Mouse (Mus musculus) gastrocnemius, adult 8-10 months (tissue): ENCODE results near the gene Herc2. TPM values are rescaled to one million over a fixed set of nuclear protein-coding genes. Genes with fewer than 3 reads are reported as not detected.

Experiments used
- DNase-seq, 2 experiments: peaks; one replicate each; pipeline ENCODE4 v3.0.0; 2022; ENCODE audit warnings: low spot score in 2 of 2
- total RNA-seq, 4 experiments: library from RNA; stranded (reverse); gene quantifications; 2 replicates each; pipeline ENCODE4 v1.2.4; 2022

Gene Herc2
- total RNA-seq, 4 experiments from 2014 or later = 60.8 to 88.2 (median 82.8) TPM

- DNase-seq = no peak
These were observed 16.1 kb downstream of the Herc2 start for GRCm38 (mm10) chr7:56066136-56066535.

GRCm38 (mm10) chr7:56066634-56067033 is 16.6 kb downstream of the Herc2 start:
- no peak for DNase-seq

GRCm38 (mm10) chr7:56071724-56072123 is 21.7 kb downstream of the Herc2 start:
- DNase-seq = no peak

- DNase-seq = no peak
These were observed 33.0 kb downstream of the Herc2 start for GRCm38 (mm10) chr7:56083034-56083433.

- DNase-seq = no peak
These were observed 39.1 kb downstream of the Herc2 start for GRCm38 (mm10) chr7:56089097-56089496.

- DNase-seq = no peak
These were observed 41.4 kb downstream of the Herc2 start for GRCm38 (mm10) chr7:56091445-56091844.

GRCm38 (mm10) chr7:56102293-56102847 is 52.4 kb downstream of the Herc2 start:
- no peak for DNase-seq

- DNase-seq = no peak
These were observed 63.0 kb downstream of the Herc2 start for GRCm38 (mm10) chr7:56112999-56113398.

- DNase-seq = no peak
These were observed 64.2 kb downstream of the Herc2 start for GRCm38 (mm10) chr7:56114148-56114547.

- DNase-seq = no peak
These were observed 71.0 kb downstream of the Herc2 start for GRCm38 (mm10) chr7:56120968-56121367.

GRCm38 (mm10) chr7:56121425-56121824 is 71.4 kb downstream of the Herc2 start:
- DNase-seq = no peak

GRCm38 (mm10) chr7:56128080-56128479 is 78.1 kb downstream of the Herc2 start:
- no peak for DNase-seq

- no peak for DNase-seq
These were observed 79.6 kb downstream of the Herc2 start for GRCm38 (mm10) chr7:56129577-56129976.

- no peak for DNase-seq
These were observed 81.6 kb downstream of the Herc2 start for GRCm38 (mm10) chr7:56131548-56131947.

GRCm38 (mm10) chr7:56138706-56139105 is 88.7 kb downstream of the Herc2 start:
- no peak for DNase-seq

GRCm38 (mm10) chr7:56146424-56146823 is 96.4 kb downstream of the Herc2 start:
- DNase-seq = no peak

- no peak for DNase-seq
These were observed 98.9 kb downstream of the Herc2 start for GRCm38 (mm10) chr7:56148925-56149324.

- no peak for DNase-seq
These were observed 102.1 kb downstream of the Herc2 start for GRCm38 (mm10) chr7:56151885-56152676.

GRCm38 (mm10) chr7:56153161-56153560 is 103.2 kb downstream of the Herc2 start:
- no peak for DNase-seq

GRCm38 (mm10) chr7:56153625-56154024 is 103.6 kb downstream of the Herc2 start:
- no peak for DNase-seq

- no peak for DNase-seq
These were observed 113.3 kb downstream of the Herc2 start for GRCm38 (mm10) chr7:56163316-56163715.

GRCm38 (mm10) chr7:56168713-56169112 is 118.7 kb downstream of the Herc2 start:
- no peak for DNase-seq

- no peak for DNase-seq
These were observed 127.4 kb downstream of the Herc2 start for GRCm38 (mm10) chr7:56177371-56177770.
